Mouse (Mus musculus): ENCODE data around the gene Rab6b. TPM values are rescaled to one million over a fixed set of nuclear protein-coding genes. Genes with fewer than 3 reads are reported as not detected.
"Not testable (repeated sequence)": the region's sequence is repeated elsewhere in the genome, so short reads cannot be mapped to it uniquely, and the experiment has no call there.

The Rab6b gene
- polyA plus RNA-seq, 1 experiment from 2014 or later: 126 TPM

DNA sequence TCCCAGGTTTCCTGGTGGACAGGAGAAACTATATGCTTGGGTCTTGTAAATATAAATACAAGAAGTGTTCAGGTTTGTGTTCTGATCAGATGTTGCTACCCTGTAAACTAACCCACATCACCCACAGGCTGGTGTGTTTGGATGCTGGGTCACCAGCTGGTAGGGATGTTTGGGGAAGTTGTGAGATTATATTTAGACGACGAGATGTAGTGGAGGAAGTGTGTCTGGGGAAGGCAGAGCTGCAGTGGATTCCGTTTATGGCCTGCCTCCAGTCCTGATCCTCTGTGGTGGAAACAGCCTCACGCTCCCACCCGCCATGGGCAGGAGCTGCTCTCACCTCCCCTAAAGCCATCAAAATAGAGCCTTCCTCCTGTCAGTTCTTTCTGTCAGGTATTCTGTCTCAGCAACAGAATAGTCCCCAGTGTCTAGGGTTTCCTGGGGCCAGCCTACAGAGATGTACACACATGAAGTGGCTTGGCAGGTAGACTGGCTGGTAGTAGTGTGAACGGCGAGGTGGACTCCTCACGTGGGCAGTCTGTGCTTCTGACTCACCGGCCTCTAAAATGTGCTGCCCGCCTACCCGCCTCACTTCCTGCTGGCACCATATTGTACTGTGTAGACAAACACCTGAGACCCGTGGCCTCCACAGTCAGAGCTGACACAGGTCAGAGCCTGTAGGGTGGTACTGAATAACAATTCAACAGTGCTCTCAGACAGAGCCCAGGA is 37.6 kb downstream of the Rab6b start:
- Histone ChIP-seq H3K4me3 (no peak overlapping the region), H3K27ac (replicated peaks) (no peak overlapping the region), H3K27me3 (no peaks in the 10 kb centered on the region), H3K4me1 (replicated peaks) (peaks cover 64% of the 10 kb centered on the region), H3K9me3 (no peaks in the 10 kb centered on the region), H3K4me2 (no peak overlapping the region), H3K9ac (no peak overlapping the region), H3K36me3 (peaks cover 4% of the 10 kb centered on the region; the same call in 1 of the 2 replicates)
- ATAC-seq (ENCODE audit: low FRiP score, low read depth): no peak
- WGBS: 84% methylated on average over 12 of the region's 12 CpGs

DNA sequence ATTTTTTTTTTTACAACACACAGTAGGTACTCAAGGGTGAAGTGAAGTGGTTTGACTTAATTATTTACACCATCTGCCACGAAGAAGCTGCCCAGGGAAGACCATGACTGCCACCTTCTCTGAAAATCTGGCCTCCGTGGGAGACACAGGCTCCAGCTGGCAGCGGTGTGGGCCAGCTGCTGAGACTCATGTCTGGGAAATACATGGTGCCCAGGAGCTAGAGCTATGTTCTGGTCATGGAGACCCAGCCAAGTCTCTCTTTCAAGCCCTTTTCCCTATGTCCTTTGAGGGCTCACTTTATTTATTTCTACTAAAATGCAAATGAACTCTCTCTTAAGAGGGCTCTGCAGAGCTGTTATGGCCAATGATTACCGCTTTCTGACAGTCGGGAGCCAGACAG is 41.7 kb downstream of the Rab6b start:
- Histone ChIP-seq H3K9ac (no peak overlapping the region), H3K27me3 (no peaks in the 10 kb centered on the region), H3K27ac (replicated peaks) (peak overlapping the region; percentile 71), H3K4me2 (no peak overlapping the region), H3K4me1 (replicated peaks) (peaks cover 27% of the 10 kb centered on the region), H3K36me3 (peaks cover 13% of the 10 kb centered on the region; the same call in 1 of the 2 replicates), H3K4me3 (no peak overlapping the region), H3K9me3 (no peaks in the 10 kb centered on the region)
- ATAC-seq (ENCODE audit: low FRiP score, low read depth): peak; percentile 44; the same call in 1 of the 2 replicates
- WGBS: 50% methylated on average over 5 of the region's 5 CpGs

DNA sequence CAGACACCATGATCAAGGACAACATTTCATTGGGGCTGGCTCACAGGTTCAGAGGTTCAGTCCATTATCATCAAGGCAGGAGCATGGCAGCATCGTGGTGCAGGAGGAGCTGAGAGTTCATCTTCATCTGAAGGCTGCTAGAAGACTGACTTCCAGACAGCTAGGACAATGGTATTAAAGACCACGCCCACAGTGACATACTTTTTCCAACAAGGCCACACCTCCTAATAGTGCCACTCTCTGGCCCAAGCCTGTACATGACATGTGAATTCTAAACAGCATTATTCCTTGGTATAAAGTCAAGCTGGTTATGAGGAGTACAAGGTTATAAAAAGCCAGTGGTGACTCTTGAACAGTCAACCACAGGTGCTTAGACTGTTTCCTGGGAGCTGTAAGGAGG is 43.0 kb downstream of the Rab6b start:
- Histone ChIP-seq H3K9ac (no peak overlapping the region), H3K27me3 (no peaks in the 10 kb centered on the region), H3K36me3 (peaks cover 15% of the 10 kb centered on the region), H3K4me3 (no peak overlapping the region), H3K27ac (replicated peaks) (no peak overlapping the region), H3K4me2 (no peak overlapping the region), H3K9me3 (no peaks in the 10 kb centered on the region), H3K4me1 (replicated peaks) (peaks cover 19% of the 10 kb centered on the region)
- no peak for ATAC-seq (ENCODE audit: low FRiP score, low read depth)
- WGBS: 84% methylated on average over 2 of the region's 2 CpGs

DNA sequence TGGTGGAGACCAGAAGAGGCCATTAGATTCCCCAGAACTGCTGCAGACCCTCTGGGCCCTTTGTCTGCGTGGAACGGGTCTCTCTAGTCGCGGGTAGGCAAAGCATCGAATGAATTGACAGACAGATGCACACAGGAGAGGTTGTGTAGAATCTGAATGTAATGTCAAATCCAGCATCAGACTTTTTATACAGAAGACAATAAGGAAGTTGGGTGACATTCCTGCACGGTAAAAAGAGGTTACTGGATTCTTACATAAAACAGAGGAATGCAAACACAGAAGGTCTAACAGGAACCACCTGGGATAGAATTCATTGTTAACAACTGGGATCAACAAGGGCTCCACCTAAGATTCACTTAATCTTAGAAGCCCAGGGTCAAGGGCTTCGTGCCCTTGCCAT is 43.6 kb downstream of the Rab6b start:
- not testable (repeated sequence) for H3K9ac ChIP-seq; H3K4me2 ChIP-seq; H3K4me3 ChIP-seq; H3K27me3 ChIP-seq; H3K27ac ChIP-seq (replicated peaks); ATAC-seq (ENCODE audit: low FRiP score, low read depth); H3K9me3 ChIP-seq
- peaks cover 19% of the 10 kb centered on the region for H3K36me3 ChIP-seq
- 88% methylated on average over 7 of the region's 7 CpGs for WGBS
- H3K4me1 ChIP-seq (replicated peaks): peaks cover 19% of the 10 kb centered on the region

DNA sequence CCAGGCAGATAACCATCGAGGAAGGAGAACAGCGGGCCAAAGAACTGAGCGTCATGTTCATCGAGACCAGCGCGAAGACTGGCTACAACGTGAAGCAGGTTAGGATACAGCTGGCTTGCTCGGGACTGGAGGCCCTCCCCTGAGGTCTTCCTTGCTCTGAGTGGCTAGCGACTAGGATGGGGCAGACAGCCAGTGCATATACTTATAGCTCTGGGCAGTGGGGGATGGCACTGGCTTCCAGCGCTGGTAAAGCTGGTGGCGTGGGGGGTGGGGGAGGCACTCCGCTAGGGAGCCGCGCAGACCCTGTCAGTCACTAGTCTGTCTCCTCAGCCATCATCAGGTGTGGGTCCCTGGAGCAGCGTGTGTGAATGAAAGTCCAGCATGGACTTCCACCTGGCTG is 52.2 kb downstream of the Rab6b start:
- no peaks in the 10 kb centered on the region for H3K27me3 ChIP-seq
- no peak overlapping the region for H3K9ac ChIP-seq
- H3K27ac ChIP-seq (replicated peaks): no peak overlapping the region
- no peak overlapping the region for H3K4me2 ChIP-seq
- H3K9me3 ChIP-seq: no peaks in the 10 kb centered on the region
- H3K36me3 ChIP-seq: peaks cover 24% of the 10 kb centered on the region
- peaks cover 8% of the 10 kb centered on the region; the same call in 1 of the 2 replicates for H3K4me1 ChIP-seq (replicated peaks)
- no peak for ATAC-seq (ENCODE audit: low FRiP score, low read depth)
- H3K4me3 ChIP-seq: no peak overlapping the region
- whole genome bisulfite sequencing: 69% methylated on average over 15 of the region's 15 CpGs

DNA sequence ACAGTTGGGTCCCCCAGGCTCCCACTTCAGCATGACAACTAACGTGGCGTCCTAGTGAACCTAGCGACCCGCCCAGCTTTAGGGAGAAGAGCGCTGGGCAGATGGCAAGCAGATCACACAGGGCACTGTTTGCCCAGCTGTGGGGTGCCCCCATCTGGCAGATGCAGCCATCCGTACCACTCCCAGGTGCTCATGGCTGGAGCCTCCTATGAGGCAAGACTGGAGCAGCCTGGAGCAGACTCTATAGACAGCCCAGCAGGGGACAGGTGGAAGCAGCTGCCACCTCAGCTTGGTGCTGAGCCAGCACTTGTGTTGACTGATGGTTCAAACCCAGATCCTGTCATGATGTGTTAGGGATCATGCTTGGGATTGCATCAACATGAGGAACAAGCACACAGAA is 56.5 kb downstream of the Rab6b start:
- 46% methylated on average over 6 of the region's 6 CpGs for WGBS
- H3K9ac ChIP-seq: no peak overlapping the region
- peak; percentile 65 for ATAC-seq (ENCODE audit: low FRiP score, low read depth)
- H3K4me1 ChIP-seq (replicated peaks): peaks cover 11% of the 10 kb centered on the region; the same call in 1 of the 2 replicates
- no peaks in the 10 kb centered on the region for H3K9me3 ChIP-seq
- H3K36me3 ChIP-seq: peaks cover 21% of the 10 kb centered on the region
- no peak overlapping the region for H3K4me2 ChIP-seq
- H3K27me3 ChIP-seq: no peaks in the 10 kb centered on the region
- H3K27ac ChIP-seq (replicated peaks): no peak overlapping the region
- no peak overlapping the region for H3K4me3 ChIP-seq

DNA sequence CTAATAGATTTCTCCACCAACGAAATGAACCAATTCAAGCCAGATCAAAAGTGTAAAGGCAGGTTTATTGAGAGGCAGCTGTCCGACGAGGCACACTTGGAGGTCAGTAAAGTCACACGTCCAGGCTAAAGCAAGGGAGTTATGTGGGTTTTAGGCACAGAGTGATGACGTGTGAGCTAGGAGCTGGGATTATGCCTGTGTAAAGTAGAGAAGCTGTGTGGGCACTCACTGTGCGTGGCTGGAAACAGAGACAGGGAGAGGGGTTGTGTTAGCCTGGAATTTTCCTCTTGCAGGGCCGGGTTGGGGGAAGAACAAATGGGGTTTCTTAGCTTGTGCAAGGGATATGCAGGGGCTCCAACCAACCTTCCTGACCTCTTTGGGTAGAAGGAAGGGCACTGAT is 57.2 kb downstream of the Rab6b start:
- H3K4me3 ChIP-seq: no peak overlapping the region
- peaks cover 18% of the 10 kb centered on the region for H3K36me3 ChIP-seq
- no peak overlapping the region for H3K4me2 ChIP-seq
- ATAC-seq (ENCODE audit: low FRiP score, low read depth): no peak
- H3K4me1 ChIP-seq (replicated peaks): peaks cover 11% of the 10 kb centered on the region; the same call in 1 of the 2 replicates
- H3K27ac ChIP-seq (replicated peaks): no peak overlapping the region
- no peak overlapping the region for H3K9ac ChIP-seq
- no peaks in the 10 kb centered on the region for H3K9me3 ChIP-seq
- no peaks in the 10 kb centered on the region for H3K27me3 ChIP-seq
- 59% methylated on average over 7 of the region's 7 CpGs for WGBS

DNA sequence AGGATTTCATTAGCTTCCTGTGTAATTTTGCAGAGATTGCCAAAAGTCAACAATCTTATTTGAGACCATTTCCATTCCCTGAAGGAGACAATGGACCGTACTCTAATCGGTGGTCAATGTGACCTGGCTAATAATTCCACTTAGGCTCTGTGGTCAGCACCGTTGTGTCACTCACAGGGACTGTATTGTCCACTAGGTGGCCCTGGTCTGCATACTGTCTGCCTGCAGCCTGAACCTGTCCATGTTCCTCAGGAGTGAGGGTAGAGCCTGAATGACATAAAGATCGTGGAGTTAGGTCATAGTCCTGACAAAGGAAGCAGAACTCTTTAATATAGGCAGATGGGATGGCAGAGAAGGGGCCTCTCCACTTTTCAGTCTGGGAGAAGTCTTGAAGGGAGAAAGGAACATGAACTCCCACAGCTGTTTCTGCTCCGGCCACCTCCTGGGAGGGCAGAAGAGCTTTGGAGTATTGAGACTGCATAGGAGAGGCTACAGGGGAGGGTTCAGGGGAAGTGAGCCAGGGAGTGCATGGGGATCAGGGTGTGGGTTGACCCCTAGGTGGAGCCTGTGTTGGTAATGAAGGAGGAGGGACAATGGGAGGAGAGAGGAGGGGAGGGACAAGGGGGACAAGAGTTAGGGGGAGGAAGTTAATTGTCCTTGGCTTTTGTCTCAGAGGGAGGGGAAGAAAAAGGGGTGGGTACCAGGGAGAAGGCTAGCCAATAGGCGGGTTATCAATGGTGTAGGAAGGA is 63.4 kb downstream of the Rab6b start:
- no peak overlapping the region for H3K27ac ChIP-seq (replicated peaks)
- no peak overlapping the region for H3K9ac ChIP-seq
- no peaks in the 10 kb centered on the region for H3K27me3 ChIP-seq
- ATAC-seq (ENCODE audit: low FRiP score, low read depth): no peak
- H3K4me1 ChIP-seq (replicated peaks): peaks cover under 1% of the 10 kb centered on the region; the same call in 1 of the 2 replicates
- WGBS: 56% methylated on average over 6 of the region's 6 CpGs
- no peaks in the 10 kb centered on the region for H3K9me3 ChIP-seq
- H3K4me2 ChIP-seq: no peak overlapping the region
- H3K4me3 ChIP-seq: no peak overlapping the region
- H3K36me3 ChIP-seq: peaks cover 24% of the 10 kb centered on the region

DNA sequence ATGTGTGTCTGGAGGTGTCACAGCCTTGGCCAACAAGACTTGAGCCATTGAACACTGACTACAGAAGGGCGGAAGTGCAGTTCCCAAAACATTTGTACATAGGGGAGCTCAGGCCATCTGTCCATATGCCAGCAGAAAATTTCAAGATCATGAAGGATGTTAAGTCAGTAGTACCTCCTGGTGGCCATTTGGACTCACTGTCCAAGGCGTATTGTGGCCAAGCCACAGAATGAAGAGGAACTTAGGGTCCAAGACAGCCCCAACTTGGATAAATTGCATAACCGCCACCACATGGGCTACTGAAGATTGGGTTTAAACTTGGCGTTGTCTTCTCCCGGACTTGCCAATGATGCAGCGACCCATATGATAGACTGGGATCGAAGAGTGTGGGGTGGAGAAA is 64.1 kb downstream of the Rab6b start:
- no peak for ATAC-seq (ENCODE audit: low FRiP score, low read depth)
- peaks cover 24% of the 10 kb centered on the region for H3K36me3 ChIP-seq

DNA sequence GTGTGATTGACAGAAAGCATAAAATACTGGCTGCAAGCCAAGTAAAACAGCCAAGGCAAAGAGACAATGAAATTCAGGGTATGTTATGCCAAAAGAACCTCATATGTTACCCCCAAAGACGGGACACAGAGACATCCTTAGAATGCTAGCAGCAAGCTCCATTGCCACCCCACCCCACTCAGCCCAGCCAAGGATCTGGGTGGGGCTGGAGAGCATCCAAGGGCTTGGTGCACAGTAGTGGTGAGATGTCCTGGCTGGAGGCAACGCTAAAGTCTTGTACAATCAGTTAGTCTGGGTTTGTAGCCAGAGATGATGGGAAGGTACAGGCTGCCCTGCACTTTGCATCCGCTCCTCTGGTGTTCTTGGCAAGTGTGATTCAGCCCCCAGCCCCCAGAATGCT is 68.7 kb downstream of the Rab6b start:
- Histone ChIP-seq H3K9ac (no peak overlapping the region), H3K36me3 (peaks cover 27% of the 10 kb centered on the region; the same call in 1 of the 2 replicates), H3K4me1 (replicated peaks) (peaks cover 13% of the 10 kb centered on the region), H3K4me3 (no peak overlapping the region), H3K4me2 (peak overlapping the region; percentile 40), H3K9me3 (no peaks in the 10 kb centered on the region), H3K27me3 (no peaks in the 10 kb centered on the region), H3K27ac (replicated peaks) (0 out of 2 replicates have a peak overlapping the region, but pooled peaks have one; percentile 44)
- 53% methylated on average over 3 of the region's 3 CpGs for WGBS
- ATAC-seq (ENCODE audit: low FRiP score, low read depth): peak; percentile 57; the same call in 1 of the 2 replicates

More for the DNA sequence above, 64.1 kb downstream of the Rab6b start:
- Histone ChIP-seq H3K27ac (replicated peaks) (no peak overlapping the region), H3K9me3 (no peaks in the 10 kb centered on the region), H3K4me2 (no peak overlapping the region), H3K4me3 (no peak overlapping the region), H3K27me3 (no peaks in the 10 kb centered on the region), H3K9ac (no peak overlapping the region), H3K4me1 (replicated peaks) (peaks cover 8% of the 10 kb centered on the region)
- 94% methylated on average over 7 of the region's 7 CpGs for WGBS

DNA sequence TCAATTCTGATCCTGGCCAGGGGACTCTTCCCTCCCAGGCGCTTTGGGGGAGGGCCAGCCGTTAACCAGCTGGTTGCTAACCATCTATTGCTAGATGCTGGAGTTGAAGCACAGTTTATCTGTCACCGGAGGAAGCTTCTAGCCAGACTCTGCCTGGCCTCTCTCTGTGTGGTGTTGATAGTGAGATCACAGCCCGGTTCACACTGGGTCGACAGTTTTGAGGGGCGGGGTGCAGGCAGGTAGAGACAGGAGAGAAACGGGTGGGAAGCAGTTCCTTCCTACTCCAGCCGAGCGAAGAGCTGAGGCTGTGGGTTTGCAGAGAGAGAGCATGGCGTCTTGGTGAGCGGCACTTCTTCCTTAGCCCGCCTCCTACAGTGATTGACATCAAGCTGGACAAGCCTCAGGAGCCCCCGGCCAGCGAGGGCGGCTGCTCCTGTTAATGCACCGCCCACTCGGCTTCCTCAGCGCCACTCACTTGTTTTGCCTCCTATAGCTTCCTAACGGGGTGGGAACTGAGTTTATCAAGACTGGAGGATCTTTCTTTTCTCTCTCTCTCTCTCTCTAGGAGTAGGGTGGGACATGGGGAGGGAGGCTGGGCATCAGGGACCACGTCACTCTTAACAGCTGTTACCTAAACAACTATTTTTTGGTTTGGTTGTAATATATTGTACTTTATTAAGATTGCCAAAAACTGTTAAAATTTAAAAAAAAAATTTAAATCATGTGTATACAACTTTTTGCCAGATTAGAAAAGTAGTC is 69.4 kb downstream of the Rab6b start:
- H3K36me3 ChIP-seq: peaks cover 27% of the 10 kb centered on the region; the same call in 1 of the 2 replicates
- no peaks in the 10 kb centered on the region for H3K9me3 ChIP-seq
- no peak overlapping the region for H3K9ac ChIP-seq
- peak overlapping the region; percentile 44; the same call in 1 of the 2 replicates for H3K27ac ChIP-seq (replicated peaks)
- H3K4me3 ChIP-seq: peak overlapping the region; percentile 21
- WGBS: 7% methylated on average over 20 of the region's 20 CpGs
- peak overlapping the region; percentile 40 for H3K4me2 ChIP-seq
- no peaks in the 10 kb centered on the region for H3K27me3 ChIP-seq
- peaks cover 13% of the 10 kb centered on the region for H3K4me1 ChIP-seq (replicated peaks)
- peak; percentile 76; the same call in 1 of the 2 replicates for ATAC-seq (ENCODE audit: low FRiP score, low read depth)
